Mouse (Mus musculus): ENCODE data around the gene Unc5c. TPM values are rescaled to one million over a fixed set of nuclear protein-coding genes. Genes with fewer than 3 reads are reported as not detected.
A peak's percentile ranks its signal among the peaks of the same experiment; 100 is the strongest.

Gene Unc5c
- total RNA-seq, 2 experiments from 2014 or later = 52.2 to 56.9 TPM

DNA sequence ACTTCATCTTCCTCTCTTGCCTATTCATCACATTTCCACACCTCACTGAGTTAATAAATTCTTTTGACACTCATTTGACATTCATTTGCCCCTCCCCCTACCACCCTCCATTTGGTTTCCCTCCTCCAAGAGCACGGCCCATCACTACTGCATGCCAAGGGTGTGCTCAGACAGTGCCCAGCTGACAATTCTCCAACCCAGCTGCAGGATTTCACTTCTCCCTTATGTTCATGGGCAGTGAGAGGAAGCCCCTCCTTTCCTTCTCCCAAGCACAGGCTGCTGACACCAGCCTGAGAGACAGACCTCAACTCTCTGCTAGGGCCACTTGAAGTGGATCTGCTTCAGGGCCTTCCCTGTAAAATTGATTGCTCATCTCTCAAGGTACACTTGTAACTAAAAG, 332.8 kb downstream of the Unc5c start:
- DNase-seq = peak; percentile 62
- intact Hi-C loops (cut with DNase I) = no loop called here

DNA sequence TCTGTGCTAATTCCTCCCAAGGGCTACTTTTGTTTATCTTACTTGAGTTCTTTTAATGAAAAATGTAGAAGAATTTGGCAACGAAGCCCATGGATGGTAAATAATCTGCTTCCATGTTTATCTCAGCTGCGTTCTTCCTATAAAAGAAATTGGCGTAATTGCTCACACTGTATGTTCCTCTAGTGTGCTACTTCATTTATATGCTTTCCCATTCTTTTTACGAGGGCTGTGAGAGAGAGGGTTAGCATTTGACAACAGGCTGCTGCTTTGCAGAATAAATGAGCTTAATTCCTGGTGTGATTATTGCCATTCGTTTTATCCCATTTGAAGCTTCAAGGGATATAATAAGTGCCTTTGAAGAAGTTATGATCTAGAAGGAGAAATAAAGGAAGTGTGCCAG, 339.1 kb downstream of the Unc5c start:
- intact Hi-C loops (cut with DNase I) = no loop called here
- no peak for DNase-seq

DNA sequence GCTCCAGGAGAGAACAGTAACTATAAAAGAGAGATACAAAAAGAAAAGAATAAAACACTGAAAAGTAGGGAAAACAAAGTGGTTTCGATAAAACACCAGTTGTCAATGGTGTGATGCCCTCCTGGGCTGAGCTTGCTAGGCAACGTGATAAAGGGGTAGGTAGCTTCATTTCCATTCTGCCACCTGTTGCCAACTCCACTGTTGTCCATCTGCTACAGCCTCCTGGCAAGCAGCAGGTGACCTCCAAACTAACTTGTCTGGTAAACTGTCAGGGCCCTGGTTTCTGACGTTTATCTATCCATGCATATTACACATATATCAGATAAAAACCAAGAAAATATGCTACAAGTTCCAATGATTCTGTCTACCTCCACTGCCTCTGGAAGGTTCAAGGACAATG, 344.6 kb downstream of the Unc5c start:
- DNase-seq = no peak
- intact Hi-C loops (cut with DNase I) = no loop called here

DNA sequence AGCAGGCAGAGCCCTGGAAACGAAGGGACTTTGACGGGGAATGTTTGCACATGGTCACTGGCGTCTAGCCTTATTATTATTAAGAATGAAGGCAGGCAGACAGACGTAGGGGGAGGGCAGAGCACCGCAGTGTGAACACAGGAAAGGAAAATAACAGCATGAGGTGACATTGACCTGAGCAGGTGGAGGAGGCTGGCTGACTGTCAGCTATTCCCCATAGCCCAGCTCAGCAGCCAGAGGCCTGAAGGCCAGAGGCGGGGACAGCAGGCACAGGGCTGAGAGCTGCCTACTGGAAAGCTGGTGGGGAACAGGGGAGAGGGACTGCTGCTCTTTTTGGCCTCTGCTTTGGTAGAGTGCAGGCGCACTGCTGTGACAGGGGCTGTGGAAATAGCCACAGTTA, 345.9 kb downstream of the Unc5c start:
- intact Hi-C loops (cut with DNase I) = no loop called here
- DNase-seq = peak; percentile 54

DNA sequence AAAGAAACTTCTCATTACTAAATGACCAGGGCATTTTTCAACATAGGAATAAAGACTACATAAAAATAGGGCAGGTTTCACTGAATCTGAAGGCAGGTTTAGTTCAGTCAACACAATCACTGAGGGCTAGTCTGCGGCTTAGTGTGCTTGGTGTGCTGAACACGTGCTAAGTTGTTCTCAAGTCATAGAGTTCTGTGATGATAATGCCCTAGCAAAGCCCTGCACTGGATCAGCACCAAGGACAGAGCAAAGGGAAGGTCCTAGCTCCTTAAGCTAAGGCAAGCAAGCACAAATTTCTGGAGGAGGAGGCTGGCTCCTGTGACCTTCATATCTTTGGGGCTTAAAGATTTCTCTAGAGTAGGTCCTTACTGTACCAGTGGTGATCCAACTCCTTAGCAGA, 346.3 kb downstream of the Unc5c start:
- intact Hi-C loops (cut with DNase I) = no loop called here
- no peak for DNase-seq

DNA sequence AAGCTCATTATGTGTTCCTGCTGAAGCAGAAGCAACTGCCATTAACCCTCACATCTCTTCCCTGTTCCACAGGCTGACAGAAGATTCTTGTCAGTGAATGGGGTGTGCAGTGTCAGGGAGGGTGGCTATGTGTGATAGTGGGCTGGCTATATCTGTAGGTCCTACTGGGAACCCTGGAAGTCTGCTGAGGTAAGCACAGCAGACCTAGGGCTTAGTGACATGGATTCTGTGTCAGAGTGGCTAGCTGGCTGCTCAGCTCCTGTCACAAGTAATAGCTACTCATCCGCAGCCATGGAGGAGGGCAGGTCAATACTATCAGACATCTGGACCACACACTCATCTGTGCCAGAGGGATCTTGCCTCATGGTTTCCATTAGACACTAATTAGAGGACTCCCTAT, 349.8 kb downstream of the Unc5c start:
- intact Hi-C loops (cut with DNase I) = no loop called here
- DNase-seq = no peak

DNA sequence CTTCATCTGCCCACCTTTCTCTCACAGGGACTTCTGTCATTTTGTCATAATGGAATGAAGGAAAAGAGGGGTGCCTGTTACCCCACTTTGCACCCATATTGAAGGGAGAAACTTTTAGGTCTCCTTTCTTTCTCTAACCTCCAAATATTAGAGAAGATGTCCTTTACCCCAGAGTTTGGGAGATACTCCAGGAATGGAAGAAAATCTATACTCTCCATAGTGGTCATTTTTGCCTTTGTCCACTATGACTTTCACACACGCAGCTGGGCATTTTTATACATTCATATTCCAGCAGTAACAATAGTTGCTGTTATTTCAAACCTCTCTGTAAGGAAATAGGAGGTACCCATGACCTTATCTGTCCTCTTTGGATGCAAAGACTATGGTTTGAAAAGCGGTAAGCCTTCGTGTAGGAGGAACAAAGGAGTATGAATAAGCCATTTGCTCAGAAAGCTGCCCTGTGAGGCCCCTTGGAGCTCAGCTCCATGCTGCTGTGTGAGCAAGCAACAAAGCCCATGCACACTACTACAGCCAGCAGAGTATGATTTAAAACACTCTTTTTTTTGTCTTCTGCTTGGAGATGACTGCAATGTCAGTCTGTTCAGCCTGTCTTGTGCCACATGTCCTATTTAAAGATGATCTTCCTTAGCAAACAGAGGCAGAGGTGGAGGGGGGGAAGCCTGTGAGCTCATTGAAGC, 353.7 kb downstream of the Unc5c start:
- DNase-seq = no peak
- intact Hi-C loops (cut with DNase I) = no loop called here

DNA sequence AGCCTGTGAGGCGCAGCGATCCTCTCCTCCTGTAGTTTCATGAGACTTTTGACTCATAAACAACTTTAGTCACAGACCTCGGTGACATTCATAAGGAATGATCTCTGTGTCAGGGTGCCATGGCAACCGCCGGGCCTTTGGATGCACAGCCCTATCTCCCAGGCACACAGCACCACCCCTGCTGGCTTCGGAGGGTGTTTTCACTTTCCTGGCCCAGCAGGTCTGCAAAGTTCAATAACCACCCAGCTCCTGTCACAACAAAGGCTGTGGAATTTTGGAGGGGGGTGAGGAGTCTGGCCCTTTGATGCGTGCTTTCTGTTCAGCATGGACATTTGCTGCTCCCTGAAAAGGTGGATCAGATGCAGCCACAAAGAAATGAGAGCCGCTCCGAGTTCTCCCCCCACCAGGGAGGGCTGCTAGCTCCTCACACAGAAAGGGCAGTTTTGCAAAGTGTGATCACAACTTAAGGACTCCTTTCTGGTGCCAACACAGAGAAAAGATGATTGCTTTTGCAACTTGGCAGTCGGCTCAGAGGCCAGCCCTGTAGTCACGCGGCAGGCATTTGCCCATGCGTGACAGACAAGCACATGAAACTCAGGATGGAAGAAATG, 354.4 kb downstream of the Unc5c start:
- intact Hi-C loops (cut with DNase I) = no loop called here
- peak; percentile 61 for DNase-seq

DNA sequence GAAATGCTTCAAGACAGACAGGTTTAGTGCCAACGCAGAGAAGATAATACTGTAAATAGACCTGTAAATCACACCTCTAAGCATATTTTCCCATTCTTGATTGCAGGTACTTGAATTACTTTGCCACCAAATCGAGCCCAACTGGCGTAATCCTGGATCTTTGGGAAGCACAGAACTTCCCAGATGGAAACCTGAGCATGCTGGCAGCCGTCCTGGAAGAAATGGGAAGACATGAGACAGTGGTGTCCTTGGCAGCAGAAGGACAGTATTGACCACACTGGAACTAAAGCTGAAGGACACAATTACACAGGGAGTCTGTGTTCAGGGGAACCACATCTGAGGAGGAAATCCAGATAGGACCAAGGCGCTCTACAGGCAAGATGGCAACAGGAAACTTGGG, 363.3 kb downstream of the Unc5c start:
- intact Hi-C loops (cut with DNase I) = loop anchor here (10.0 kb wide), 1 partner anchor 1144 kb away; no protein-coding TSS in a partner anchor
- no peak for DNase-seq

DNA sequence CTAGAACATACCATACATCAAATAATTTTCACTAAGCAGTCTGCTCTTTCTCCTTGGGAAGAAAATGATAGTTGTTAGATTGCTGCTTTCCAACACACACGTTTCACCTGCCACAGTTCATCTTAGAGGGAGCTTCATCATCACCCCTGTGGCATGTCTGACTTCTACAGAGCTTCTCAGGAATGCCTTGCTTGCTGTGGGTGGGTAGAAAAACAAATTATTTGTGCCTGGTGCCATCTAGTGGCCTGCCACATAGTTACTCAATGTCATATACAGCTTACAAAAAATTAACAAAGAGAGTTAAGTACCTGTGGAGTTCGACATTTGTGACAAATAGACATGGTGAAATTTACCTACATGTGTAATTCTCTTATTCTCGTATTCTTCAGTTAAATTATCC, 366.1 kb downstream of the Unc5c start:
- DNase-seq = peak; percentile 64
- intact Hi-C loops (cut with DNase I) = loop anchor here (5.0 kb wide), 1 partner anchor 364 kb away; the partner anchor contains the start of gene Unc5c

DNA sequence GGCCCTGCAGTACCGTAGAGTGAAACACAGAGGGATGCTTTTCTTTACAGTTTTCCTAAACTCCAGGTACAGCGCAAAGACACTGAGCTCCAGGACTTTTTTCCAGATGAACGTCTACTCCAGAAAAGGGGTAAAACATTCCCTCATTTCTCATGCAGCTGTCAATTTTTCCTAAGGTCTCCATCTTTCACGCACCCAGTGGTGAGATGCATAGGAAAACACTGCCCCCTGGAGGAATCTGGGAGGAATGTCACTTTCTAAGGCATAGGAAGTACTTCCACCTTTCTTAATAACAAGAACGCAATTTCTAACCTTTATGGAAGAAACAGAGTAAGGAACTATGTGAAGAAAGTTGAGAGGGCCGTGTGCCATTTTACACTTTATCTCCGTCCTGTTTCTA, 373.8 kb downstream of the Unc5c start:
- peak; percentile 27 for DNase-seq
- intact Hi-C loops (cut with DNase I) = no loop called here

DNA sequence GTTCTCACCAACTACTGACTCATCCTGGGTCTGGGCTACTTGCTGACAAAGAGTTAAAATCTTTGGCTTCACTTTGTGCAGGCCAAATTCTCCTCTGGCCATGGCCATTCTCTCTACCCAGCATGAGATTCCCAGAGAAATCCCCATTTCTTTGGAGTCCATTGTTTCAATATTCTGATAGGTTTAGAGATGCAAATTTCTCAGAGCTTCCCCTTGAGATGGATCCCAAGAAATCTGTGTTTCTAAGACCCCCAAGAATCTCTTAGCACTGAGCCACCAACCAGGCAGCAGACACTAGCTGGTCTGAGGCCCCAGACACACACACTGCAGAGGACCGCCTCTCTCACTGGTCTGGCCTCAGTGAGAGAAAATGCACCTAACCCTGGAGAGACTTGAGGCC, 384.2 kb downstream of the Unc5c start:
- intact Hi-C loops (cut with DNase I) = no loop called here
- no peak for DNase-seq

DNA sequence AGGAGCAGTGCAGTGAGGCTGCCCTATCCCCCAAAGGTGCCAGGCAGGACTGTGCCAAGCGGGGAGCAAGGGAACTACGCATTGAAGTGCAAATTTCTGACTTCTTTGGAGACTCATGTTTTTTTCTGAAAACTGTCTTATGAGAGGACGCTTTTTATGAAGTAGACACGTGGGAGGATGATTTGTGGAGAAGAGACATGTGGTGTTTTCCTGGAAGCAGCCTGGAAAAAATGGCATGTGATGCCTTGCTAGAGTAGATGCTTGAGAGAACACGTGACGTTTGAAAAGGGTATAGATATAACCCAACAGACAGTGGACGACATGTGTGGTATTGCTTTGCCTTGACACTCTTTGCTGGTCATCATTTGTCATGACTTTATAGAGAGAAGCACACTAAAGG, 385.1 kb downstream of the Unc5c start:
- DNase-seq = no peak
- intact Hi-C loops (cut with DNase I) = no loop called here

DNA sequence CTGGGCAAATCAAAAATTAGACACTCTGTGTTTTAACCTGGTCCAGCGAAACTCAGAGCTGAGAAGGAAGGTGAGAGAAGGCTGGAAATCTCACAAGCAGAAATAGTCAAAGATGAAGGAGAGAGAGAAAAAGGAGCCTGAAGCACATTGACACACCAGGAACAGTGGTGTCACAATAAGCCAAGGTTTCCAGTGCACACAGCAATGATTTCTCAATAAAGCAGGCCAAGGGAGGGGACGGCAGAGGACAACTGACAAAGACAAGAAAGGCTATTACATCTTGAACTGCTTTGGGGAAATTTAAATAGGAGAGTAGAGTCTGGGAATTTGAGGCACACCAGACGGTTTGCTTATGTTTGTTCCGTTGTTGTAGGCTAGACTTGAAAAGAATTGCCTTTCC, 389.3 kb downstream of the Unc5c start:
- intact Hi-C loops (cut with DNase I) = no loop called here
- DNase-seq = no peak

DNA sequence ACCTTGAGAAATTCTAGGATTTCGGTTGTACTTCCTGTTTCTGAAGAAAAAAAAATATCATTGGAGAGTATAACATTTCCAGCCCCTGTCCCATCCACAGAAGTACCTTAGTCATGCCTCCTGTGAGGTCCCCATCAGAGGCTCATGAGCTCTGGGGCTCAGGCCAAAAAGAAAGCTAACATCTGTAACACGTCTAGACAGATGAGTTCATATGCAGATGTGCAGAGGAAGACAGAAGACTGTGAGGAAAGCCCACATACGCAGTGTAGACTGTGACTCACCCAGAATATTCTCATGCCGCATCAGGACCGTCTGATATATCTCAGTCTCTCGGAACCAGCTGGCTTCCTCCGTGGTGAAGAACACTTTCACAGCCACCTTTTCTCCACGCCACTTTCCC, 392.1 kb downstream of the Unc5c start:
- intact Hi-C loops (cut with DNase I) = no loop called here
- DNase-seq = no peak

DNA sequence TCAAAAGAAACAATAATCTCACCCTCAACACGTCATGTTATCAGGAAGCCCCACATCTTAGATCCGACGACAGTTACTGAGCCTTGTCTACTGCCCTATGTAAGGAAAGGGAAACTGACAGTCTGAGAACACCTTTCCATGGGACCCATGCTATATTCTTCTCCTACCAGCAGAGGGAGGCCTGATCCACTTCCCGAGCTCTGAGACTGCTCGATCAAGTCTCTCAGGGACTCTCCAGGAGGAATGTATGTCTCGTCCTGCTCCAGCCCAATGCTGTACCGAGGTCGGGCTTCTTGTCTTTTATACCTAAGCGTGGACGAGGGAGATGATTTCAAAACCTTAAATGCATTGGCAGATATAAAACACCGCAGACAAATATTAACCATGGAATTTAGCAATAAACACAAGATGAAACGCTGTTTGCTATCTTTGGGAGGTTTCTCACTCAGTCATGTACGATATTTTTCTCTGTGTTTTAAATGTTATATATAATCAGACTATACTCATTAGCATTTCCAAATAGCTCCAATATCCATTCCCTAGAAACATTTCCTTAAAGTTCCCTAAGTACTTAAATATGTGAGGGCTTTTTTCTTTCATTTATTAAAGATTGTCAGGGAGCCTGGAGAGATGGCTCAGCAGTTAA, 397.9 kb downstream of the Unc5c start:
- peak; percentile 50 for DNase-seq
- intact Hi-C loops (cut with DNase I) = loop anchor here (2.0 to 10.0 kb wide), 2 partner anchors 412 to 612 kb away; no protein-coding TSS in a partner anchor

DNA sequence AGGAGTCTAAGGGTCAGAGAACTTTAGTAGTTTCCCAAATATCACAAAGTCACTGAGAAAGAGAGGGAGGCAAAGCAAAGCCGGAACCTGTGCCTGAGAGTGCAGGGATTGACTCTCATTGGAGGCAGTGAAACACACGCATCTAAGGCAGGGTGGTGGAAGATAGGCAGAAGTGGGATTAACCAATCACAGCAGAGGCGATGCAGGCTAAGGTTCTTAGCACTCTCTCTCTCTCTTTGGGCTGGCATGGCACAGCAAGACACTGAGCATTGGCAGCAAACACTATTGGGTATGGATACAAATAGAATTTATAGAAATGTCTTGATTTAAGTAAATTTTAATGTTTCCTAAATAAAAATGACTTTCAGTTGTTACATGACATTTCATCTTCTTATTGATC, 406.8 kb downstream of the Unc5c start:
- DNase-seq = no peak
- intact Hi-C loops (cut with DNase I) = no loop called here

DNA sequence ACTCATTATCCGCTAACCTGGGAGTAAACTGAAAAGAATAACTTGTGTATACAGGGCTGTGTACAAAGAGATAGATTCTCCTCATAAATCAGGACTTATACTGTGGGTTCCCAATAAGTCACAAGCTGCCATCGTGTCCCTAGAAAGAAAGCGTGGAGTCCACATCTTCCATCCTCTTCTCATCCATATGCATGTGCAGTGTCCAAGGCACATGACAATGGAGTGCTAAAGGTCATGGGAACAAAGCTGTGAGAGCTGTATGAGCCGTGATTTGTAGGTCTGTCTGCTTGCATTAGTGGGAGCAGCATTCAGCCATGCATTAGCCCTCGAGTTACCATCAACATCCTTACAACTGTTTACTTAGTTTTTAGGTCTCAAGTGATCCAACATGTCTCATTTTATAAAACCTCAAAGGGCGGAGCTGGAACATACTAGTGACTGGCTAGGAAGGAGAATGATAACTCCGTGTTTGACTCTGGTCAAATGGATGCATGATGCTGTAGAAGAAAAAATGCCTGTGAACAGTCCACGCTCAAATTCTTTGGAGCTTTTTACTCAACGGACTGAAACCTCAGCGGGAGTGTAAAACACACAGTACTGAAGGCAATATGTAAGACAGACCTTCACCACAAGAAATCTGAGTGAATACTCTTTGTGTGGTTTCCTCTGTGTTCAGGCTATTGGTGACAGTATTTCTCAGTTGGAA, 407.5 kb downstream of the Unc5c start:
- intact Hi-C loops (cut with DNase I) = no loop called here
- no peak for DNase-seq

DNA sequence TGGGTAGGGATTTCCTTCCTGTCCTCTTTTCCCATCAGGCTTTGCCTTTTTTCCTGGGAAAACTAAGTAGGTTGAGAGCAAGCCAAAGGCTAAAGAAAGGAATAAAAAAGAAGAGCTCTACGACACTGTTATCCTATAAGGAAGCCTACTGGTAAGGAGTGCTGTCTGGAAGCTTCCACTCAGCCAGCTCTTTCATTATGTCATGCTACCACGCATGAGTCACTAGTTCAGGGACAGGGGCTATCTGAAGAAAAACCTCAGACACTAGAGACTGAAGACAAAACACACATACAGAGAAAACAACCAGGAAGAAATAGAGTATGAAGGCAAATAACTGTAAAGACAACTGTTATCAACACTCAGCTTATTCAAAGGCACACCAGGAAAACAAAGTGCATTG, 417.5 kb downstream of the Unc5c start:
- intact Hi-C loops (cut with DNase I) = no loop called here
- DNase-seq = no peak

DNA sequence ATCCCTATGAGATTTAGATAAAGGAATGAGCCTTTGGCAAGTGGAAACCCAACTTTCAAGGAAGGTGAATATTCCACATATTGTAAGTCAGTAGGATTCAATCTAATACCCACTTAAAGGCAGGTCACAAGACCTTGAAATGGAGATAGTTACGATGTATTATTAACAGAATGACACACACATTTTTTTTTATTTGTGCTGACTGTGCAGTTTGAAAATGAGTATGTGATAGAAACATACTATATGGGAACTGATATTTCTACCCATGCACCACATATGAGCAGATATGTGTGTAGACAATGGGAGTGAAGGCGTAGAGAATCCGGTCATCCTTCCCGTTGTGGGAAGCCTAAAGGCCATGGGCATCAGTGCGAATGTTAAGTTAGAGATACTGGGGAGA, 419.2 kb downstream of the Unc5c start:
- DNase-seq = no peak
- intact Hi-C loops (cut with DNase I) = no loop called here

Data from left cerebral cortex, postnatal 4 days (tissue).